Mouse (Mus musculus): ENCODE results near the gene Arf3.

The Arf3 gene

GRCm38 (mm10) chr15:98722191-98722590 lies 40.8 kb downstream of the Arf3 start:
- no peak for DNase-seq (ENCODE audit: low spot score in 2 of 2)

GRCm38 (mm10) chr15:98717301-98717700 lies 45.7 kb downstream of the Arf3 start:
- DNase-seq (ENCODE audit: low spot score in 2 of 2): no peak

GRCm38 (mm10) chr15:98714230-98714652 lies 48.8 kb downstream of the Arf3 start:
- DNase-seq (ENCODE audit: low spot score in 2 of 2): no peak

- peak; percentile 27 to 60 for DNase-seq (ENCODE audit: low spot score in 2 of 2)
Observed at GRCm38 (mm10) chr15:98710442-98710841, 52.6 kb downstream of the Arf3 start.

- DNase-seq (ENCODE audit: low spot score in 2 of 2): peak; percentile 68 to 84
Observed at GRCm38 (mm10) chr15:98707766-98708372, 55.1 kb downstream of the Arf3 start, which contains the start of gene Ccdc65. Gene Ccdc65 (plus strand): TSS chr15:98708207.

- DNase-seq (ENCODE audit: low spot score in 2 of 2): no peak
Observed at GRCm38 (mm10) chr15:98704312-98704711, 58.7 kb downstream of the Arf3 start.

- peak; percentile 73 to 86 for DNase-seq (ENCODE audit: low spot score in 2 of 2)
Observed at GRCm38 (mm10) chr15:98699190-98700105, 63.6 kb downstream of the Arf3 start.

GRCm38 (mm10) chr15:98696216-98696615 lies 66.8 kb downstream of the Arf3 start:
- no peak for DNase-seq (ENCODE audit: low spot score in 2 of 2)

- peak in 1 of 2 experiments; percentile 28 for DNase-seq (ENCODE audit: low spot score in 2 of 2)
Observed at GRCm38 (mm10) chr15:98695726-98696125, 67.3 kb downstream of the Arf3 start.

GRCm38 (mm10) chr15:98692171-98692715 lies 70.8 kb downstream of the Arf3 start:
- DNase-seq (ENCODE audit: low spot score in 2 of 2): no peak

- DNase-seq (ENCODE audit: low spot score in 2 of 2): no peak
Observed at GRCm38 (mm10) chr15:98691486-98692147, 71.4 kb downstream of the Arf3 start.

- DNase-seq (ENCODE audit: low spot score in 2 of 2): no peak
Observed at GRCm38 (mm10) chr15:98689682-98690081, 73.3 kb downstream of the Arf3 start.
